Mouse (Mus musculus): ENCODE results near the gene Pnma1. TPM values are rescaled to one million over a fixed set of nuclear protein-coding genes. Genes with fewer than 3 reads are reported as not detected.
A peak's percentile ranks its signal among the peaks of the same experiment; 100 is the strongest.

The Pnma1 gene
- total and polyA plus RNA-seq, 3 experiments, result 0.31 to 0.46 TPM; not detected in 1

GRCm38 (mm10) chr12:84119584-84119983, 28.7 kb downstream of the Pnma1 start:
- H3K36me3 ChIP-seq (ENCODE audit: control insufficient read depth in 1 of 2, insufficient read depth in 2 of 2, low read length in 2 of 2), result peaks cover 0 to 5% of the 10 kb centered on the region in 2 experiments; a peak in 2 of 4 replicates
- no peak overlapping the region; a peak in 2 of 4 replicates for H3K4me3 ChIP-seq (ENCODE audit: control insufficient read depth in 1 of 2, insufficient read depth in 1 of 2, low read depth in 2 of 2, low read length in 2 of 2)
- no peak for TF ChIP-seq USF1 (IDR thresholded peaks at IDR 0.05; ENCODE audit: low read depth, low read length)
- no peak for TF ChIP-seq MAX (IDR thresholded peaks at IDR 0.05; ENCODE audit: low read length)
- TF ChIP-seq JUND (IDR thresholded peaks at IDR 0.05; ENCODE audit: low read depth, low read length), result no peak
- peak; percentile 91 for TF ChIP-seq ZNF384 (IDR thresholded peaks at IDR 0.05; ENCODE audit: low read depth, low read length)
- TF ChIP-seq NELFE (IDR thresholded peaks at IDR 0.05; ENCODE audit: low read depth, low read length), result no peak
- no peak for TF ChIP-seq RCOR1 (IDR thresholded peaks at IDR 0.05; ENCODE audit: low read depth, low read length)
- peak; percentile 19; the same call in 1 of the 2 replicates for TF ChIP-seq GATA1 (IDR thresholded peaks at IDR 0.05; ENCODE audit: low read depth, low read length)
- TF ChIP-seq MAZ (IDR thresholded peaks at IDR 0.05; ENCODE audit: low read depth, low read length), result no peak
- TF ChIP-seq POLR2AphosphoS2 (IDR thresholded peaks at IDR 0.05; ENCODE audit: low read length), result no peak
- no peak for TF ChIP-seq RAD21 (IDR thresholded peaks at IDR 0.05; ENCODE audit: low read depth, low read length)
- no peak for TF ChIP-seq KAT2A (conservative IDR thresholded peaks at IDR 0.05; ENCODE audit: low read depth, low read length)
- no peak for TF ChIP-seq MYC (IDR thresholded peaks at IDR 0.05; ENCODE audit: low read depth, low read length)
- no peak for TF ChIP-seq TAL1 (IDR thresholded peaks at IDR 0.05; ENCODE audit: low read length)
- TF ChIP-seq CTCF (IDR thresholded peaks at IDR 0.05 in 2 of 3, conservative IDR thresholded peaks at IDR 0.05 in 1 of 3; ENCODE audit: control insufficient read depth in 1 of 3, insufficient read depth in 1 of 3, low read depth in 2 of 3, low read length in 3 of 3, poor library complexity in 1 of 3, severe bottlenecking in 1 of 3), result no peak
- TF ChIP-seq HCFC1 (IDR thresholded peaks at IDR 0.05; ENCODE audit: low read depth, low read length), result no peak
- peak in 1 of 2 experiments; percentile 43; a peak in 1 of 4 replicates for TF ChIP-seq EP300 (IDR thresholded peaks at IDR 0.05; ENCODE audit: low read depth in 1 of 2, low read length in 2 of 2)
- TF ChIP-seq TCF12 (IDR thresholded peaks at IDR 0.05; ENCODE audit: low read depth, low read length), result no peak
- no peak for TF ChIP-seq SMC3 (IDR thresholded peaks at IDR 0.05; ENCODE audit: low read depth, low read length)
- no peak for TF ChIP-seq ELF1 (IDR thresholded peaks at IDR 0.05; ENCODE audit: low read depth, low read length)
- no peak for TF ChIP-seq TBP (IDR thresholded peaks at IDR 0.05; ENCODE audit: low read depth, low read length)
- no peak for TF ChIP-seq UBTF (IDR thresholded peaks at IDR 0.05; ENCODE audit: borderline replicate concordance, insufficient read depth, low read depth, low read length)
- TF ChIP-seq E2F4 (IDR thresholded peaks at IDR 0.05; ENCODE audit: borderline replicate concordance, low read depth, low read length), result no peak
- TF ChIP-seq MYB (IDR thresholded peaks at IDR 0.05; ENCODE audit: low read depth, low read length), result no peak
- no peak overlapping the region for H3K27ac ChIP-seq (ENCODE audit: control insufficient read depth, low read depth, low read length)
- H3K27me3 ChIP-seq (ENCODE audit: control insufficient read depth in 1 of 2, insufficient read depth in 2 of 2, low read length in 2 of 2), result no peaks in the 10 kb centered on the region
- H3K4me1 ChIP-seq (ENCODE audit: control insufficient read depth in 1 of 2, insufficient read depth in 2 of 2, low read length in 2 of 2), result peaks cover 3% of the 10 kb centered on the region in 2 experiments; a peak in 2 of 4 replicates
- no peaks in the 10 kb centered on the region for H3K9me3 ChIP-seq (replicated peaks; ENCODE audit: insufficient read depth, low read length)
- H3K79me2 ChIP-seq (ENCODE audit: control insufficient read depth, insufficient read depth, low read length, poor library complexity), result no peaks in the 10 kb centered on the region
- no peak for DNase-seq (ENCODE audit: low read depth, low spot score)
- H3K9ac ChIP-seq (ENCODE audit: control insufficient read depth, low read depth, low read length, poor library complexity, severe bottlenecking), result no peak overlapping the region

All from MEL (cell line).